Mouse (Mus musculus): ENCODE measurements around the gene Tgif2. TPM values are rescaled to one million over a fixed set of nuclear protein-coding genes. Genes with fewer than 3 reads are reported as not detected.
A peak's percentile ranks its signal among the peaks of the same experiment; 100 is the strongest.

Gene Tgif2
- total and polyA plus RNA-seq, 2 experiments, result 0.28 to 0.77 TPM

DNA sequence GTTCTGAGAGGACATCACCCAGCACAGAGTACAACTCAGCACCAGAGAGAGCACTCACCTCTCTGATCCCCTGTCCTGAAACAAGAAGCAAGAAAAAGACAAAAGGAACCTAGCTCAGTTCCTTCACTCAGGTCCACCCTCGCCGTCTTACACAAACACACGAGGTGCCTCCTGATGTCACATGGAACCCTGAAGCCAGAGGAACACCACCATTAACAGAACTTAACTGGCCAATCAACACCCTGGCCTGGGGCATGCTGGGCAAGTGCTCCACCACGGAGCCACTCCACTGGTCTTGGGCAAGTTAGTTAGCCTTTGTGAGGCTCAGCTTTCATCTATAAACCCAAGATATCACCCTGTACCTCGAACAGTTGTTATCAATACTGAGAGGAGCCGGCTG, 32.9 kb upstream of the Tgif2 start:
- H3K36me3 ChIP-seq (ENCODE audit: control insufficient read depth, insufficient read depth, low read length), result no peaks in the 10 kb centered on the region
- H3K4me1 ChIP-seq (ENCODE audit: control insufficient read depth, insufficient read depth, low read length), result no peaks in the 10 kb centered on the region
- no peak overlapping the region for H3K4me3 ChIP-seq (ENCODE audit: insufficient read depth, low read depth, low read length)
- TF ChIP-seq POLR2A (IDR thresholded peaks at IDR 0.05; ENCODE audit: extremely low read depth, insufficient read depth, low read length) (no peak), CTCF (IDR thresholded peaks at IDR 0.05; ENCODE audit: low read depth, low read length) (no peak)
- WGBS, result 74% methylated on average over 6 of the region's 6 CpGs
- DNase-seq (ENCODE audit: extremely low read depth, low read depth, low spot score), result no peak
- no peak overlapping the region for H3K9ac ChIP-seq (ENCODE audit: low read depth, low read length)
- no peaks in the 10 kb centered on the region for H3K79me2 ChIP-seq (ENCODE audit: control insufficient read depth, insufficient read depth, low read length)
- no peak overlapping the region for H3K27ac ChIP-seq (replicated peaks; ENCODE audit: insufficient read depth, low read depth, low read length)
- H3K27me3 ChIP-seq (ENCODE audit: control insufficient read depth, insufficient read depth, low read length), result no peaks in the 10 kb centered on the region

DNA sequence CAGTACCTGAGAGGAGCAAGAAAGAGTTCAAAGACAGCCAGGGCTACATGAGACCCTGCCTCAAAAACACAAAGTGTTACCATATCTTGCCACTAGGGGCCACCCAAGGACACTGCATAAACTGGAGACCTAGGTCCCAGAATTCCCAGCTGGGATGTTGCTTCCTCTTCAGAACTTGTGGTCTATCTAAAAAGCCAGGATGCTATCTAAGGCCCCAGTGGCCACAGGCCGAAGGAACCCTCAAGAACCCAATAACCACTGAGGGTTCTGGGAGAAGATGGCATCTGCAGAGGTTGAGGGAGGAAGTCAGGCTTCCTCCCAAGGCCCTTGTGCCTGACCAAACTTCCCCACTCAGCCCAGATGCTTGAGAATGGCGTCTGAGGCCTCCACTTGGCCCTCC, 30.2 kb upstream of the Tgif2 start:
- peak; percentile 40 for DNase-seq (ENCODE audit: extremely low read depth, low read depth, low spot score)
- TF ChIP-seq CTCF (IDR thresholded peaks at IDR 0.05; ENCODE audit: low read depth, low read length) (peak; percentile 52; the same call in 1 of the 2 replicates), POLR2A (IDR thresholded peaks at IDR 0.05; ENCODE audit: extremely low read depth, insufficient read depth, low read length) (no peak)
- Histone ChIP-seq H3K4me1 (ENCODE audit: control insufficient read depth, insufficient read depth, low read length) (no peaks in the 10 kb centered on the region), H3K27ac (replicated peaks; ENCODE audit: insufficient read depth, low read depth, low read length) (no peak overlapping the region), H3K9ac (ENCODE audit: low read depth, low read length) (no peak overlapping the region), H3K27me3 (ENCODE audit: control insufficient read depth, insufficient read depth, low read length) (no peaks in the 10 kb centered on the region), H3K4me3 (ENCODE audit: insufficient read depth, low read depth, low read length) (no peak overlapping the region), H3K36me3 (ENCODE audit: control insufficient read depth, insufficient read depth, low read length) (no peaks in the 10 kb centered on the region), H3K79me2 (ENCODE audit: control insufficient read depth, insufficient read depth, low read length) (no peaks in the 10 kb centered on the region)
- 53% methylated on average over 2 of the region's 2 CpGs for WGBS

DNA sequence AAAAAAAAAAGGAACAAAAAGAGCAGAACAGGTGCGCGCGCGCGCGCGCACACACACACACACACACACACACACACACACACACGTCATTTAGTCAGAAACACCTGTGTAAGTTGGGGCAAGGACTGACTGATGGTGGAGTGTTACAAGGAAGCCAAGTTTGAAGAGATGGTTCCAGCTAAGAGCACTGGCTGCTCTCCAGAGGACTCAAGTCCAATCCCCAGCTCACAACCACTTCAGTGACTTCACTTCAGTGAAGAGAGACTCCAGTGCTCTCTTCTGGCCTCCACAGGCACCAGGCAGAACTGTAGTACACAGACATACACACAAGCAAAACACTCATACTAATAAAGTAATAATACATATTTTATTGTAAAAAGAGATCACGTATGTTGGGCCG, 29.1 kb upstream of the Tgif2 start:
- H3K4me1 ChIP-seq (ENCODE audit: control insufficient read depth, insufficient read depth, low read length), result no peaks in the 10 kb centered on the region
- no peak overlapping the region for H3K9ac ChIP-seq (ENCODE audit: low read depth, low read length)
- no peak overlapping the region for H3K27ac ChIP-seq (replicated peaks; ENCODE audit: insufficient read depth, low read depth, low read length)
- no peaks in the 10 kb centered on the region for H3K27me3 ChIP-seq (ENCODE audit: control insufficient read depth, insufficient read depth, low read length)
- no peak overlapping the region for H3K4me3 ChIP-seq (ENCODE audit: insufficient read depth, low read depth, low read length)
- no peak for DNase-seq (ENCODE audit: extremely low read depth, low read depth, low spot score)
- no peaks in the 10 kb centered on the region for H3K79me2 ChIP-seq (ENCODE audit: control insufficient read depth, insufficient read depth, low read length)
- 97% methylated on average over 10 of the region's 10 CpGs for WGBS
- no peaks in the 10 kb centered on the region for H3K36me3 ChIP-seq (ENCODE audit: control insufficient read depth, insufficient read depth, low read length)
- TF ChIP-seq POLR2A (IDR thresholded peaks at IDR 0.05; ENCODE audit: extremely low read depth, insufficient read depth, low read length), result no peak
- TF ChIP-seq CTCF (IDR thresholded peaks at IDR 0.05; ENCODE audit: low read depth, low read length), result no peak

DNA sequence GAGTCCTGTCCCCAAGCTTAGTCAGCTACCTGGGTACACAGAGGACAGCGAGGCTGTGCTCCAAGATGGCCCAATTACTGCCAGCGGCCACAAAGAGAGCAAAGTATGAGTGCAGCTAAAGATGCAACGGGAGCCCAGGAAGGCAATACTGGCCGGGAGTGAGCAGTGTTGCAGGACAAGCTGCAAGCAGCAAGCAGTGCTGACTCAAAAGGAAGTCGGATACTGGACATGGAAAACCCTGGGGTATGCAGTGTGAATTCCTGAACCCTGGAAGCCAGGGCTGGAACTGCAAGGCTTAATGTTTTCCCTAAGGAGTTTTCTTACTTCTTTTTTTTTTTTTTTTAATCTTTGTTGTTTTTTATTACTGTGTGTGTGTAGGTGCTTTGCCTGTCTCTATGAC, 28.3 kb upstream of the Tgif2 start:
- no peaks in the 10 kb centered on the region for H3K27me3 ChIP-seq (ENCODE audit: control insufficient read depth, insufficient read depth, low read length)
- H3K27ac ChIP-seq (replicated peaks; ENCODE audit: insufficient read depth, low read depth, low read length), result no peak overlapping the region
- no peak overlapping the region for H3K4me3 ChIP-seq (ENCODE audit: insufficient read depth, low read depth, low read length)
- H3K79me2 ChIP-seq (ENCODE audit: control insufficient read depth, insufficient read depth, low read length), result no peaks in the 10 kb centered on the region
- no peaks in the 10 kb centered on the region for H3K4me1 ChIP-seq (ENCODE audit: control insufficient read depth, insufficient read depth, low read length)
- no peak for TF ChIP-seq POLR2A (IDR thresholded peaks at IDR 0.05; ENCODE audit: extremely low read depth, insufficient read depth, low read length)
- TF ChIP-seq CTCF (IDR thresholded peaks at IDR 0.05; ENCODE audit: low read depth, low read length), result no peak
- no peaks in the 10 kb centered on the region for H3K36me3 ChIP-seq (ENCODE audit: control insufficient read depth, insufficient read depth, low read length)
- no peak overlapping the region for H3K9ac ChIP-seq (ENCODE audit: low read depth, low read length)
- WGBS, result 72% methylated on average over 5 of the region's 5 CpGs
- DNase-seq (ENCODE audit: extremely low read depth, low read depth, low spot score), result no peak

DNA sequence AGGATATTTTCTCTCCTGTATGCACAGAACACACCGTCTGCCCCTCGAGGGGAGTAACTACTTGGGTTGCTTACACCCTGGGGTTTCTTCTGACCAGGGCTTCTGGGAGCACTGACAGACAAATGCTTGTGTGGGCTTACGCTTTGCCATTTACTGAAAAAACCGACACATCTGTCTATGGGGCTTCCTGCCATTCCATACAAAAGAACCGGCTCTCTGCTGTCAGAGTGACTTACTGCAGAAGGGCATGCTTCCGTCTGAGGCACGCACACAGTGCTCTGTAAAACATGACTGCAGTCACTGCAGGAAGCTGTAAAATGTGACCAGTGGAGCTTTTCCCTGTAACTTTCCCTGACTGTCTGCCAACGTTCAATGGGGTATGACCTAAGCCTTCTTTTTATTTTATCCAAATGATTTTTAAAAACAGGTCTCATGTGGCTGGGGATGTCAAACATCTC, 25.4 kb upstream of the Tgif2 start:
- TF ChIP-seq POLR2A (IDR thresholded peaks at IDR 0.05; ENCODE audit: extremely low read depth, insufficient read depth, low read length), result no peak
- TF ChIP-seq CTCF (IDR thresholded peaks at IDR 0.05; ENCODE audit: low read depth, low read length), result no peak
- Histone ChIP-seq H3K27ac (replicated peaks; ENCODE audit: insufficient read depth, low read depth, low read length) (no peak overlapping the region), H3K27me3 (ENCODE audit: control insufficient read depth, insufficient read depth, low read length) (no peaks in the 10 kb centered on the region), H3K36me3 (ENCODE audit: control insufficient read depth, insufficient read depth, low read length) (no peaks in the 10 kb centered on the region), H3K4me1 (ENCODE audit: control insufficient read depth, insufficient read depth, low read length) (peaks cover 1% of the 10 kb centered on the region; the same call in 1 of the 2 replicates), H3K4me3 (ENCODE audit: insufficient read depth, low read depth, low read length) (no peak overlapping the region), H3K9ac (ENCODE audit: low read depth, low read length) (no peak overlapping the region), H3K79me2 (ENCODE audit: control insufficient read depth, insufficient read depth, low read length) (no peaks in the 10 kb centered on the region)
- WGBS, result 56% methylated on average over 8 of the region's 8 CpGs
- no peak for DNase-seq (ENCODE audit: extremely low read depth, low read depth, low spot score)

DNA sequence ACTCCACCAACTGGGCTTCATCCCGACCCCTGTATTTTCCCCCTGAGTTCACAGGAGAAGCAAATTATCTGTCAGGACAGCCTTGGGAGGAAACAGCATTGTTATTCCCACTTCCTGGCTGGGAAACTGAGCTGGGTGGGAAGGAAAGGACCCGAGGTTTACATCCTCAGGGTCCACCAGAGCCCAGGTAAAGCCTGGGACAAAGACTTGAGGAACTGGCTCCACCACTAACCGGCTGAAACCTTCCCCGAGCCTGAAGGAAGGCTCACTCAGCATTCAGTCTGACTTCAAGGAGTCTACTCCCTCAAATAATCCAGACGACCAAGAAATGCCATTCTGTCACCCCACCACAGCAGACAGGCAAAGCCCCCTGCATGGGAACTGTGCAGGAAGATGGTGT, 24.9 kb upstream of the Tgif2 start:
- peaks cover 1% of the 10 kb centered on the region; the same call in 1 of the 2 replicates for H3K4me1 ChIP-seq (ENCODE audit: control insufficient read depth, insufficient read depth, low read length)
- no peak overlapping the region for H3K9ac ChIP-seq (ENCODE audit: low read depth, low read length)
- H3K27me3 ChIP-seq (ENCODE audit: control insufficient read depth, insufficient read depth, low read length), result no peaks in the 10 kb centered on the region
- no peaks in the 10 kb centered on the region for H3K79me2 ChIP-seq (ENCODE audit: control insufficient read depth, insufficient read depth, low read length)
- no peaks in the 10 kb centered on the region for H3K36me3 ChIP-seq (ENCODE audit: control insufficient read depth, insufficient read depth, low read length)
- DNase-seq (ENCODE audit: extremely low read depth, low read depth, low spot score), result no peak
- TF ChIP-seq POLR2A (IDR thresholded peaks at IDR 0.05; ENCODE audit: extremely low read depth, insufficient read depth, low read length), result no peak
- no peak for TF ChIP-seq CTCF (IDR thresholded peaks at IDR 0.05; ENCODE audit: low read depth, low read length)
- 46% methylated on average over 5 of the region's 5 CpGs for WGBS
- no peak overlapping the region for H3K4me3 ChIP-seq (ENCODE audit: insufficient read depth, low read depth, low read length)
- H3K27ac ChIP-seq (replicated peaks; ENCODE audit: insufficient read depth, low read depth, low read length), result no peak overlapping the region
